Mouse (Mus musculus) heart, embryonic 14.5 days (tissue): ENCODE measurements around the gene Hjurp. TPM values are rescaled to one million over a fixed set of nuclear protein-coding genes. Genes with fewer than 3 reads are reported as not detected.
A peak's percentile ranks its signal among the peaks of the same experiment; 100 is the strongest.

Experiments
- ATAC-seq: fragments of 200-750 bp; cut with Nextera tagmentation; 2 replicates; pipeline ENCODE4 v1.8.0; 2017; ENCODE audit warnings: low read depth, moderate TSS enrichment; ENCODE audit not compliant: insufficient number of reproducible peaks, insufficient read depth, low FRiP score
- H3K27ac ChIP-seq, 2 experiments: fragments of 200-500 bp in 1 of 2; fragments of 300-500 bp in 1 of 2; sonication (generic) in 1 of 2; replicated peaks in 1 of 2; 2 replicates each; pipeline ENCODE4 v1.5.1; 2012 to 2014; ENCODE audit warnings: low read depth in 2 of 2, low read length in 2 of 2, control low read depth in 1 of 2, mild to moderate bottlenecking in 1 of 2, mixed read lengths in 1 of 2; ENCODE audit not compliant: control insufficient read depth in 1 of 2, insufficient read depth in 1 of 2
- H3K27me3 ChIP-seq: fragments of 300-500 bp; sonication (generic); 2 replicates; pipeline ENCODE4 v1.6.1; 2014; ENCODE audit warnings: mild to moderate bottlenecking, low read length, control low read depth; ENCODE audit not compliant: control insufficient read depth, insufficient read depth
- H3K36me3 ChIP-seq: fragments of 300-500 bp; sonication (generic); 2 replicates; pipeline ENCODE4 v1.6.1; 2014; ENCODE audit warnings: mild to moderate bottlenecking, control low read depth, low read length, mixed read lengths; ENCODE audit not compliant: control insufficient read depth, insufficient read depth
- H3K4me1 ChIP-seq, 2 experiments: fragments of 200-500 bp in 1 of 2; fragments of 300-500 bp in 1 of 2; sonication (generic) in 1 of 2; 2 replicates each; pipeline ENCODE4 v1.6.1; 2012 to 2014; ENCODE audit warnings: low read length in 2 of 2, control low read depth in 1 of 2, mixed read lengths in 1 of 2; ENCODE audit not compliant: control insufficient read depth in 2 of 2, insufficient read depth in 2 of 2
- H3K4me2 ChIP-seq: fragments of 300-500 bp; sonication (generic); 2 replicates; pipeline ENCODE4 v1.6.1; 2014; ENCODE audit warnings: mild to moderate bottlenecking, low read length
- H3K4me3 ChIP-seq, 2 experiments: fragments of 200-500 bp in 1 of 2; fragments of 300-500 bp in 1 of 2; sonication (generic) in 1 of 2; 2 replicates each; pipeline ENCODE4 v1.5.1; 2012 to 2014; ENCODE audit warnings: low read length in 2 of 2, mild to moderate bottlenecking in 2 of 2, control low read depth in 1 of 2, low read depth in 1 of 2, moderate library complexity in 1 of 2; ENCODE audit not compliant: control insufficient read depth in 1 of 2, insufficient read depth in 1 of 2
- H3K9ac ChIP-seq: fragments of 300-500 bp; sonication (generic); 2 replicates; pipeline ENCODE4 v1.6.1; 2014; ENCODE audit warnings: mild to moderate bottlenecking, low read length
- H3K9me3 ChIP-seq: fragments of 300-500 bp; sonication (generic); 2 replicates; pipeline ENCODE4 v1.6.1; 2016; ENCODE audit warnings: low read length, control low read depth; ENCODE audit not compliant: control insufficient read depth
- WGBS: fragments of 180-500 bp; shearing (Covaris S2); extraction: QIAGEN DNeasy Blood & Tissue Kit; methylation state at CpG from one replicate; pipeline ENCODE4 v1.1.7; 2014; 5-methylcytosine and 5-hydroxymethylcytosine counted together
- polyA plus RNA-seq: library from polyadenylated mRNA; unstranded; fragments of >200 nt; fragmentation: Nextera tagmentation; extraction: Ambion mirVana; gene quantifications from 2 replicates; pipeline ENCODE4 v1.2.1, GENCODE M21; 2014

Hjurp gene
- 104 TPM in 2 replicates for polyA plus RNA-seq

GRCm38 (mm10) chr1:88277098-88277817 lies at the start of gene Hjurp, which contains the start of gene Trpm8:
Gene Hjurp (minus strand): TSS chr1:88277633.
Gene Trpm8 (plus strand): TSS chr1:88277661.
- WGBS = under 1% methylated on average over 50 of the region's 50 CpGs
- H3K4me1 ChIP-seq = peaks cover 5 to 23% of the 10 kb centered on the region in 2 experiments; a peak in 3 of 4 replicates

GRCm38 (mm10) chr1:88323101-88323500 lies 45.7 kb upstream of the Hjurp start:
- H3K9ac ChIP-seq = no peak overlapping the region
- no peak overlapping the region for H3K4me2 ChIP-seq
- H3K4me1 ChIP-seq = no peaks in the 10 kb centered on the region
- no peaks in the 10 kb centered on the region for H3K36me3 ChIP-seq
- WGBS = 71% methylated on average over 3 of the region's 3 CpGs
- no peak overlapping the region for H3K27ac ChIP-seq
- H3K9me3 ChIP-seq = no peaks in the 10 kb centered on the region
- H3K4me3 ChIP-seq = no peak overlapping the region
- no peak for ATAC-seq
- no peaks in the 10 kb centered on the region for H3K27me3 ChIP-seq

More at GRCm38 (mm10) chr1:88277098-88277817, at the start of gene Hjurp, which contains the start of gene Trpm8:
- H3K9me3 ChIP-seq = 0 out of 2 replicates have a peak, but pooled peaks cover 3% of the 10 kb centered on the region
- H3K4me3 ChIP-seq = peak within 1 kb of the TSS; percentile 47 to 55
- H3K36me3 ChIP-seq = peaks cover 39% of the 10 kb centered on the region
- peak within 1 kb of the TSS; percentile 80 for H3K9ac ChIP-seq
- H3K27me3 ChIP-seq = no peaks in the 10 kb centered on the region
- peak within 1 kb of the TSS; percentile 65 for H3K4me2 ChIP-seq
- peak within 1 kb of the TSS; percentile 83 to 85 for H3K27ac ChIP-seq
- ATAC-seq = peak; percentile 95

DNA sequence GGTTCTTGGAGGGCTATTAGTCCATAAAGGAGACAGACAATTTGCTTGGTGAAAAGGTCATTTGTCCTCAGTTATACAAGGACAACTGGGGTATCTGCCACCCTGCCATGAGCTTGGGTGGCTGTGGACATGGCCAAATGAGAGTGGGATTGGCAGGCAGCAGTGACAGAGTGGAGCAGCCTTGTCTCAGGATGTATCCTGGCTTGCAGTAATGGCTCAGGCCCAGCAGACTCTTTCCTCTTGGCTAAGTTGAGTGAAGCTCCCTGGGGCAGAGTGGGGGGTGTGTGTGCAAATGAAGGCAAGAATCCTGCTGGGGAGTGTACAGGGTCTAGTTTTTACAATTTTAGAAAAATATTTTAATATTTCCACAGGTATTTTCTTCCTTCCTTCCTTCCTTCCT lies 44.7 kb upstream of the Hjurp start:
- Histone ChIP-seq H3K4me1 (no peaks in the 10 kb centered on the region), H3K4me3 (no peak overlapping the region), H3K27ac (no peak overlapping the region), H3K9me3 (no peaks in the 10 kb centered on the region), H3K4me2 (no peak overlapping the region), H3K9ac (no peak overlapping the region), H3K27me3 (no peaks in the 10 kb centered on the region), H3K36me3 (no peaks in the 10 kb centered on the region)
- no peak for ATAC-seq

DNA sequence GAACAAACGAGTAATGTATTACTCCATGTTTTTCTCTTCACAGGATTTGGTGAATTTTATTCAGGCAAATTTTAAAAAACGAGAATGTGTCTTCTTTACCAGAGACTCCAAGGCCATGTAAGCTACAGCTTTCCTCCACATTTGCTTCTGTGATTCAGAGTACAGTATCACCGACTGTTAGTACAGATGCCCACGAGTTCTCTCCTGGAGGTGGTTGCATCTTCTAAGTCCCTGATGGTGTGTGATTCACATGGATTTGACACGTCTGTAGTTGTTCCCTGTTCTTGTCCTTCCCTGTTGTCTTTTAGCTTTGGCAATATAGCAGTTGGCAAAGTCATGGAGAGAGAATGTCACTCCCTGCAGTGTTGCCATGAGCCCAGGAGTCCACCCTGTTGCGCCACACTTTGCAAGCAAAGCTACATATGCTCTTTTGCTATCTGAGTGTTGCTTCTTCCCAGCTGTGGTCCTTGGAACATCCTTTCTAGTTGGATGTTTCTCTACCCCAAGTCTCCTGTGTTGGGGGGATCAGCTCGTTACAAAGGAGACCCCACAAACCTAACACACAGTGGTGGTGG lies 43.5 kb upstream of the Hjurp start:
- Histone ChIP-seq H3K4me2 (no peak overlapping the region), H3K9me3 (no peaks in the 10 kb centered on the region), H3K9ac (no peak overlapping the region), H3K27me3 (no peaks in the 10 kb centered on the region), H3K27ac (no peak overlapping the region), H3K4me1 (no peaks in the 10 kb centered on the region), H3K36me3 (no peaks in the 10 kb centered on the region), H3K4me3 (no peak overlapping the region)
- WGBS = 65% methylated on average over 7 of the region's 7 CpGs
- ATAC-seq = no peak

DNA sequence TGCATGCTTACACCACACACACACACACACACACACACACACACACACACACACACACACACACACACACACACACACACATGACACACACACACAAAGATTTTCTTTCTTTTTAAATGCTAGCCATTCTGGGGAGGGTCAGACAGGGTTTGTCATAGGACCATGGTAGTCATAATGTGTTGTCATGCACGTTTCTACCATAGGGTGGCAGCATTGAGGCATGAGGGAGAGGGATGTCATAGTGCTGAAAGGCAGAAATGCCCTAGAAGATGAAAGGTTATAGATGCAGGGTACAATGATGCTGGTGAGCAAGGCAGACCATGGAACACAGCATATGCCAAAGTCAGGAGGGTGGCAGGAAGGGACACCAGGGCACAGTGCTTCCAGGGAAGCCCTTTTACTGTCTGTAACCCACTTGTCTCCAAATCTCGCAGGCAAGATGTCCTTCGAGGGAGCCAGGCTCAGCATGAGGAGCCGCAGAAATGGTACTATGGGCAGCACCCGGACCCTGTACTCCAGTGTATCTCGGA lies 41.2 kb upstream of the Hjurp start:
- Histone ChIP-seq H3K4me2 (no peak overlapping the region), H3K27me3 (no peaks in the 10 kb centered on the region), H3K9me3 (no peaks in the 10 kb centered on the region), H3K36me3 (no peaks in the 10 kb centered on the region), H3K4me3 (no peak overlapping the region), H3K4me1 (no peaks in the 10 kb centered on the region), H3K9ac (no peak overlapping the region), H3K27ac (no peak overlapping the region)
- 70% methylated on average over 6 of the region's 6 CpGs for WGBS
- no peak for ATAC-seq

DNA sequence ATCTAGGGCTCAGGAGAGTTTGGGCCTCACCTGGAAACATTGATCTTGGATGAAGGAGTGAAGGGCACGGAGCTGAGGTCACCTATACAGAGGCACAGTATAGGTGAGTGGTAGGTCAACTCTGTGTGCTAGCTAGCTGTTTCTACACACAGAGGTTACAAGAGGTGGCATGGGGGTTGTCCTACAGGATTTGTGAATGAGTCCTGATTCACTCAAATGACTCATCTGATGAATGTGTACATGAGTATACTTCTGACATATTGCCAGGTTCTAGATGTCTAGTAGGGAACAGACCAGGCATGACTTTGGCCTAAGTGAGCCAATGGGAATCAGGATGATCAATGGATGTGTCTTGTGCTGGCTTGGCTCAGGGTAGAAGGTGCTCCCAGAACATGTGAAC lies 39.8 kb upstream of the Hjurp start:
- ATAC-seq = no peak
- no peak overlapping the region for H3K27ac ChIP-seq
- no peak overlapping the region for H3K9ac ChIP-seq

GRCm38 (mm10) chr1:88310349-88310748 lies 32.9 kb upstream of the Hjurp start:
- no peak overlapping the region for H3K4me2 ChIP-seq
- no peaks in the 10 kb centered on the region for H3K4me1 ChIP-seq
- WGBS = 55% methylated on average over 3 of the region's 3 CpGs
- no peak overlapping the region for H3K9ac ChIP-seq
- H3K4me3 ChIP-seq = no peak overlapping the region
- H3K27ac ChIP-seq = no peak overlapping the region
- H3K36me3 ChIP-seq = no peaks in the 10 kb centered on the region
- H3K9me3 ChIP-seq = peaks cover 45% of the 10 kb centered on the region
- H3K27me3 ChIP-seq = no peaks in the 10 kb centered on the region
- no peak for ATAC-seq

More for the DNA sequence above, 39.8 kb upstream of the Hjurp start:
- H3K36me3 ChIP-seq = no peaks in the 10 kb centered on the region
- no peak overlapping the region for H3K4me3 ChIP-seq
- H3K4me2 ChIP-seq = no peak overlapping the region
- H3K9me3 ChIP-seq = no peaks in the 10 kb centered on the region
- H3K4me1 ChIP-seq = no peaks in the 10 kb centered on the region
- WGBS = 87% methylated on average over 1 of the region's 1 CpGs
- H3K27me3 ChIP-seq = no peaks in the 10 kb centered on the region
